Comparison of ENCODE assay signal across 16 mouse cellular contexts in genomic region chr7:99532526-99532925, GRCm38 (mm10). TPM values are rescaled to one million over a fixed set of nuclear protein-coding genes. Genes with fewer than 3 reads are reported as not detected.
DNase-seq lines count a peak whose midpoint lies in the region; ATAC-seq and TF ChIP-seq lines count a peak whose summit lies in the region.
"Had no signal": no experiment of that assay in that cellular context is flagged by ENCODE, and none has a peak within 500 bp of the region (broad histone marks: within the 10 kb centered on the region; RNA-seq: fewer than 3 reads in every experiment).

No protein-coding gene starts in this region.

- TF ChIP-seq POLR2A in bone marrow, adult 2 months (IDR thresholded peaks at IDR 0.05; ENCODE audit: borderline replicate concordance, control insufficient read depth, low read depth, low read length): no peak

- intact Hi-C loops in heart, postnatal 25 days (cut with DNase I): no loop called here

- ATAC-seq in liver, embryonic 12.5 days: no peak
- ATAC-seq in forebrain, embryonic 14.5 days: no peak
- ATAC-seq in forebrain, embryonic 15.5 days (replicated peaks): no peak
- ATAC-seq: inflammation-experienced regulatory T-cells, adult 6 months had no signal

- H3K36me3 ChIP-seq in erythroblast, embryonic 14.5 days (ENCODE audit: control insufficient read depth): peaks cover 6% of the 10 kb centered on the region
- H3K36me3 ChIP-seq in liver, embryonic 12.5 days: no peaks in the 10 kb centered on the region
- H3K36me3 ChIP-seq in macrophage (ENCODE audit: inconsistent target): no peaks in the 10 kb centered on the region
- H3K36me3 ChIP-seq in forebrain, embryonic 14.5 days (ENCODE audit: control insufficient read depth, insufficient read depth, low read length): no peaks in the 10 kb centered on the region
- H3K36me3 ChIP-seq in forebrain, embryonic 15.5 days: no peaks in the 10 kb centered on the region
- H3K36me3 ChIP-seq: heart, embryonic 13.5 days had no signal

- H3K27ac ChIP-seq in bone marrow, adult 2 months (ENCODE audit: control insufficient read depth, insufficient read depth, low read depth, low read length, poor library complexity): peak overlapping the region; percentile 50
- H3K27ac ChIP-seq in liver, embryonic 12.5 days: peak overlapping the region; percentile 97
- H3K27ac ChIP-seq in macrophage: peak overlapping the region; percentile 88
- no peak overlapping the region for H3K27ac ChIP-seq in forebrain, embryonic 14.5 days (ENCODE audit: low read depth, low read length)
- no peak overlapping the region for H3K27ac ChIP-seq in forebrain, embryonic 15.5 days (replicated peaks)

- peak overlapping the region; percentile 60 for H3K9ac ChIP-seq in liver, embryonic 12.5 days
- H3K9ac ChIP-seq in forebrain, embryonic 14.5 days (ENCODE audit: low read length): no peak overlapping the region
- no peak overlapping the region for H3K9ac ChIP-seq in forebrain, embryonic 15.5 days (replicated peaks)
- H3K9ac ChIP-seq: heart, embryonic 13.5 days; lung, embryonic 14.5 days had no signal

- H3K27me3 ChIP-seq in erythroblast, embryonic 14.5 days (ENCODE audit: control insufficient read depth): no peaks in the 10 kb centered on the region
- H3K27me3 ChIP-seq in liver, embryonic 12.5 days (replicated peaks): no peaks in the 10 kb centered on the region
- H3K27me3 ChIP-seq in forebrain, embryonic 14.5 days (replicated peaks; ENCODE audit: control insufficient read depth, insufficient read depth, low read length): no peaks in the 10 kb centered on the region
- no peaks in the 10 kb centered on the region for H3K27me3 ChIP-seq in forebrain, embryonic 15.5 days
- H3K27me3 ChIP-seq: heart, embryonic 13.5 days had no signal

- 52% methylated on average over 4 of the region's 4 CpGs for WGBS in bone marrow, adult 2 months
- 27% methylated on average over 4 of the region's 4 CpGs for WGBS in liver, embryonic 12.5 days (ENCODE audit: insufficient replicate concordance)
- WGBS in macrophage (ENCODE audit: missing documents): 66% methylated on average over 4 of the region's 4 CpGs
- WGBS in forebrain, embryonic 14.5 days: 93% methylated on average over 4 of the region's 4 CpGs
- 88% methylated on average over 4 of the region's 4 CpGs for WGBS in forebrain, embryonic 15.5 days

- peak overlapping the region; percentile 57 for H3K4me2 ChIP-seq in liver, embryonic 12.5 days
- no peak overlapping the region for H3K4me2 ChIP-seq in forebrain, embryonic 14.5 days (ENCODE audit: low read length)
- H3K4me2 ChIP-seq in forebrain, embryonic 15.5 days (replicated peaks): no peak overlapping the region
- H3K4me2 ChIP-seq: heart, embryonic 13.5 days; lung, embryonic 14.5 days had no signal

- no peaks in the 10 kb centered on the region for H3K9me3 ChIP-seq in erythroblast, embryonic 14.5 days (ENCODE audit: control insufficient read depth, low read length)
- no peaks in the 10 kb centered on the region for H3K9me3 ChIP-seq in liver, embryonic 12.5 days (replicated peaks)
- no peaks in the 10 kb centered on the region for H3K9me3 ChIP-seq in forebrain, embryonic 14.5 days (replicated peaks; ENCODE audit: control insufficient read depth, low read length)
- H3K9me3 ChIP-seq in forebrain, embryonic 15.5 days: no peaks in the 10 kb centered on the region
- H3K9me3 ChIP-seq: G1E; heart, embryonic 13.5 days had no signal

- TF ChIP-seq CTCF in bone marrow, adult 2 months (IDR thresholded peaks at IDR 0.05; ENCODE audit: control insufficient read depth, insufficient read depth, low read length): no peak

- peaks cover 24% of the 10 kb centered on the region for H3K4me1 ChIP-seq in bone marrow, adult 2 months (ENCODE audit: control insufficient read depth, insufficient read depth, low read length)
- H3K4me1 ChIP-seq in erythroblast, embryonic 14.5 days (ENCODE audit: control insufficient read depth): peaks cover 86% of the 10 kb centered on the region
- H3K4me1 ChIP-seq in liver, embryonic 12.5 days: peaks cover 91% of the 10 kb centered on the region
- H3K4me1 ChIP-seq in forebrain, embryonic 14.5 days (ENCODE audit: control insufficient read depth, insufficient read depth, low read length): peaks cover 18% of the 10 kb centered on the region
- peaks cover 25% of the 10 kb centered on the region for H3K4me1 ChIP-seq in forebrain, embryonic 15.5 days

- no peak for DNase-seq in forebrain, embryonic 14.5 days (ENCODE audit: low spot score)
- no peak for DNase-seq in heart, postnatal 25 days (ENCODE audit: low spot score)
- DNase-seq: adrenal gland, adult 8-10 months; cerebellum, adult 9-11 months; kidney, postnatal 25 days; lung, embryonic 14.5 days; midbrain, embryonic 14.5 days; right cerebral cortex, adult 18-20 months had no signal

- H3K79me2 ChIP-seq in macrophage (ENCODE audit: inconsistent target): peaks cover 18% of the 10 kb centered on the region

- no peak overlapping the region for H3K4me3 ChIP-seq in bone marrow, adult 2 months (replicated peaks; ENCODE audit: control insufficient read depth, low read depth, low read length)
- H3K4me3 ChIP-seq in erythroblast, embryonic 14.5 days (replicated peaks): peak overlapping the region; percentile 30
- no peak overlapping the region for H3K4me3 ChIP-seq in liver, embryonic 12.5 days
- H3K4me3 ChIP-seq in macrophage (ENCODE audit: inconsistent target): no peak overlapping the region
- H3K4me3 ChIP-seq in forebrain, embryonic 14.5 days (ENCODE audit: low read depth, low read length): no peak overlapping the region
- no peak overlapping the region for H3K4me3 ChIP-seq in forebrain, embryonic 15.5 days
- H3K4me3 ChIP-seq: heart, embryonic 13.5 days had no signal

RNA-seq across cellular contexts. Expression of gene Arrb1, which starts 2.7 kb away (rescaled TPM):
- polyA plus RNA-seq in bone marrow, adult 2 months (2011; ENCODE audit: insufficient read depth, insufficient read length, low replicate concordance, missing spikeins): 80.4 and 89.7 TPM in 2 replicates
- 28.5 and 33.1 TPM in 2 replicates for polyA plus RNA-seq in erythroblast, embryonic 14.5 days (2012)
- polyA plus RNA-seq in liver, embryonic 12.5 days (2016; fragmentation: Nextera tagmentation; extraction: Ambion mirVana): 134 and 136 TPM in 2 replicates
- total RNA-seq in macrophage (2018; cell fraction: chromatin; rRNA removed): 100 to 1,000 TPM in 19 of 26 experiments, 10 to 100 TPM in 6, 1 to 10 TPM in 1; 9.2 to 300 (median 218) TPM
- 100 to 1,000 TPM in 8 of 26 experiments, 10 to 100 TPM in 18; 54.2 to 130 (median 88.0) TPM for total RNA-seq in macrophage (2018; cell fraction: cytosol; rRNA removed)
- total RNA-seq in macrophage (2018; cell fraction: nucleus; rRNA removed): 100 to 1,000 TPM in 17 of 26 experiments, 10 to 100 TPM in 9; 25.9 to 208 (median 130) TPM
- 65.3 to 97.8 TPM (median 73.5 TPM) in 3 replicates for polyA plus RNA-seq in macrophage (2018)
- 6.0 and 6.5 TPM in 2 replicates for polyA plus RNA-seq in forebrain, embryonic 14.5 days (2014; fragmentation: Nextera tagmentation; extraction: Ambion mirVana)
- total RNA-seq in heart, postnatal 25 days (2021): 10 to 100 TPM; 17.2 to 26.4 TPM
- 14.3 and 15.1 TPM in 2 replicates for polyA plus RNA-seq in forebrain, embryonic 15.5 days (2015; fragmentation: Nextera tagmentation; extraction: Ambion mirVana)

RNA-seq across cellular contexts. Expression of gene Rps3, which starts 49.0 kb away (rescaled TPM):
- polyA plus RNA-seq in bone marrow, adult 2 months (2011; ENCODE audit: insufficient read depth, insufficient read length, low replicate concordance, missing spikeins): 490 and 757 TPM in 2 replicates
- 40.9 and 83.1 TPM in 2 replicates for polyA plus RNA-seq in erythroblast, embryonic 14.5 days (2012)
- 688 TPM in 2 replicates for polyA plus RNA-seq in liver, embryonic 12.5 days (2016; fragmentation: Nextera tagmentation; extraction: Ambion mirVana)
- 100 to 1,000 TPM in 1 of 26 experiments, 10 to 100 TPM in 25; 26.2 to 122 (median 50.9) TPM for total RNA-seq in macrophage (2018; cell fraction: chromatin; rRNA removed)
- total RNA-seq in macrophage (2018; cell fraction: cytosol; rRNA removed): 100 to 1,000 TPM; 181 to 369 (median 243) TPM
- total RNA-seq in macrophage (2018; cell fraction: nucleus; rRNA removed): 100 to 1,000 TPM in 5 of 26 experiments, 10 to 100 TPM in 21; 59.6 to 128 (median 84.4) TPM
- polyA plus RNA-seq in macrophage (2018): 269 to 859 TPM (median 797 TPM) in 3 replicates
- 577 and 687 TPM in 2 replicates for polyA plus RNA-seq in forebrain, embryonic 14.5 days (2014; fragmentation: Nextera tagmentation; extraction: Ambion mirVana)
- 100 to 1,000 TPM; 306 to 340 TPM for total RNA-seq in heart, postnatal 25 days (2021)
- polyA plus RNA-seq in forebrain, embryonic 15.5 days (2015; fragmentation: Nextera tagmentation; extraction: Ambion mirVana): 553 and 561 TPM in 2 replicates

Comparison
In these comparisons a context has a peak if more than half of its experiments do, and no peak if none do; other contexts are left out.
1. H3K27ac ChIP-seq: peak in bone marrow, adult 2 months (single experiment), liver, embryonic 12.5 days (single experiment) and macrophage (single experiment); none in forebrain, embryonic 14.5 days (single experiment) and forebrain, embryonic 15.5 days (single experiment).